Mouse (Mus musculus) brain, embryonic 14.5 days (tissue): ENCODE data around the gene Patl1.

Experiments used
- CTCF ChIP-seq: fragments of 200-500 bp; IDR thresholded peaks from 2 replicates; pipeline ENCODE4 v1.5.1; 2012; ENCODE audit warnings: inconsistent platforms, mild to moderate bottlenecking, moderate library complexity, borderline replicate concordance; ENCODE audit not compliant: insufficient read depth, insufficient read length; ENCODE audit errors: extremely low read depth
- POLR2A ChIP-seq: fragments of 200-500 bp; IDR thresholded peaks from 2 replicates; pipeline ENCODE4 v1.6.1; 2012; ENCODE audit warnings: mild to moderate bottlenecking, inconsistent platforms, borderline replicate concordance; ENCODE audit not compliant: poor library complexity, insufficient read depth, insufficient read length, severe bottlenecking; ENCODE audit errors: extremely low read depth

GRCm38 (mm10) chr19:11992034-11992433, 79.8 kb downstream of the Patl1 start:
- TF ChIP-seq CTCF, result no peak
- no peak for TF ChIP-seq POLR2A
